Mouse (Mus musculus) embryo, embryonic 10 days (tissue): ENCODE results near the gene Tes3-ps.

Experiments
- DNase-seq: peaks from one replicate; pipeline ENCODE4 v3.0.0-alpha.2; 2015; ENCODE audit warnings: low spot score

Tes3-ps gene

GRCm38 (mm10) chr13:49492376-49493368, at the start of gene Tes3-ps:
TSS of gene Tes3-ps (plus strand) at chr13:49493318.
- DNase-seq = no peak

GRCm38 (mm10) chr13:49444451-49444850, 48.7 kb upstream of the Tes3-ps start:
- DNase-seq = no peak

- peak; percentile 90 for DNase-seq
Measured at GRCm38 (mm10) chr13:49449318-49449749, 43.8 kb upstream of the Tes3-ps start.

- no peak for DNase-seq
Measured at GRCm38 (mm10) chr13:49460276-49460675, 32.8 kb upstream of the Tes3-ps start.

GRCm38 (mm10) chr13:49460692-49461414, 32.3 kb upstream of the Tes3-ps start:
- DNase-seq = no peak

GRCm38 (mm10) chr13:49461458-49462132, 31.5 kb upstream of the Tes3-ps start:
- no peak for DNase-seq

- DNase-seq = no peak
Measured at GRCm38 (mm10) chr13:49462921-49463320, 30.2 kb upstream of the Tes3-ps start.

- DNase-seq = no peak
Measured at GRCm38 (mm10) chr13:49465875-49466274, 27.2 kb upstream of the Tes3-ps start.

- no peak for DNase-seq
Measured at GRCm38 (mm10) chr13:49466393-49467075, 26.6 kb upstream of the Tes3-ps start.

- peak; percentile 17 for DNase-seq
Measured at GRCm38 (mm10) chr13:49467585-49467984, 25.5 kb upstream of the Tes3-ps start.

GRCm38 (mm10) chr13:49469002-49469401, 24.1 kb upstream of the Tes3-ps start:
- DNase-seq = no peak

- no peak for DNase-seq
Measured at GRCm38 (mm10) chr13:49470319-49470718, 22.8 kb upstream of the Tes3-ps start.

- no peak for DNase-seq
Measured at GRCm38 (mm10) chr13:49470806-49471205, 22.3 kb upstream of the Tes3-ps start.

- DNase-seq = no peak
Measured at GRCm38 (mm10) chr13:49471981-49472675, 21.0 kb upstream of the Tes3-ps start.

GRCm38 (mm10) chr13:49472676-49473005, 20.5 kb upstream of the Tes3-ps start:
- DNase-seq = no peak

GRCm38 (mm10) chr13:49477887-49478286, 15.2 kb upstream of the Tes3-ps start:
- no peak for DNase-seq

GRCm38 (mm10) chr13:49478851-49479374, 14.2 kb upstream of the Tes3-ps start:
- no peak for DNase-seq

GRCm38 (mm10) chr13:49479399-49479798, 13.7 kb upstream of the Tes3-ps start:
- no peak for DNase-seq

- peak; percentile 30 for DNase-seq
Measured at GRCm38 (mm10) chr13:49480057-49480456, 13.1 kb upstream of the Tes3-ps start.

- no peak for DNase-seq
Measured at GRCm38 (mm10) chr13:49480551-49480950, 12.6 kb upstream of the Tes3-ps start.

GRCm38 (mm10) chr13:49485388-49485787, 7.7 kb upstream of the Tes3-ps start:
- DNase-seq = no peak
